Mouse (Mus musculus): ENCODE results near the gene Cisd3.

DNA sequence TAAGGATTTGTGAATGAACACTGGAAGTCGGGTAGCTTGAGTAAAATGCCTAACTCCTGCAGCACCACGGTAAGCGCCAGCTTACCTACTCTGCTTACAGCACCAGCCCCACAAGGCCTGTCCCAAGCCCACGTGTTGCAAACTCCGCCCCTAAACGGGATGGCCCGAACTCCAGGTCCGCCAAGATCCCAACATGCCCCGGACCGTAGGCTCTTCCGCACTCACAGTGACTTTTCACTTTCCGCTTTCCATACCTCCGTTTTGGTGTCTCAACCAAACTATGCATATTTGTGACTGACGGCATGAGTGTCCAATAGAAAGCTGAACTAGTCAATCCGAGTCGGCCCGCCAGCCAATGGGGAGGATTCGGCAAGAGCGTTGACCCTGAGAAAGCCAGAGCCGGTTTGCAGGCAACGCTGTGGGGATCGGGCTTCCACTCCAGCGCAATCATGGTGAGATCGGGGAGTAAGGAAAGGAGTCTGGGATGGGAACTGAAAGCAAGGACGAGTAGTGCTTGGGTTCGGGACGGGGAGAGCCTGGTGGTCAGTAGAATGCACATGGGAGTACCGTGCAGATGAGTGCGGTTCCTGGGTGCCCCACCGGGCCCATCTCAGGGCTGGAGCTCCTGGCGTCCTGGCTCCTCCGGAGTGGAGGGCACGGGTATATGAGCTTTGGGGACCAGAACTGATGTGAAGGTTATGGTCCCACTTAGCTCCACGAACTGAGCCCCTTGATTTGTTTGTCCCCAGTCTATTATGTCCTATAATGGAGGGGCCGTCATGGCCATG, 17.6 kb downstream of the Cisd3 start, which contains the start of gene Psmb3:
- TF ChIP-seq POLR2A (IDR thresholded peaks at IDR 0.05; ENCODE audit: low read depth, low read length) (peak; percentile 92), CTCF (IDR thresholded peaks at IDR 0.05; ENCODE audit: borderline replicate concordance, insufficient read depth, low read length) (no peak)
